Mouse (Mus musculus) cerebellum, postnatal 25 days (tissue): ENCODE results near the gene Paox.
"Not testable (repeated sequence)": the region's sequence is repeated elsewhere in the genome, so short reads cannot be mapped to it uniquely, and the experiment has no call there.

ENCODE experiments used
- DNase-seq, 2 experiments: peaks; one replicate each; pipeline ENCODE4 v3.0.0; 2021; ENCODE audit warnings: mixed read lengths in 2 of 2

Paox gene

DNA sequence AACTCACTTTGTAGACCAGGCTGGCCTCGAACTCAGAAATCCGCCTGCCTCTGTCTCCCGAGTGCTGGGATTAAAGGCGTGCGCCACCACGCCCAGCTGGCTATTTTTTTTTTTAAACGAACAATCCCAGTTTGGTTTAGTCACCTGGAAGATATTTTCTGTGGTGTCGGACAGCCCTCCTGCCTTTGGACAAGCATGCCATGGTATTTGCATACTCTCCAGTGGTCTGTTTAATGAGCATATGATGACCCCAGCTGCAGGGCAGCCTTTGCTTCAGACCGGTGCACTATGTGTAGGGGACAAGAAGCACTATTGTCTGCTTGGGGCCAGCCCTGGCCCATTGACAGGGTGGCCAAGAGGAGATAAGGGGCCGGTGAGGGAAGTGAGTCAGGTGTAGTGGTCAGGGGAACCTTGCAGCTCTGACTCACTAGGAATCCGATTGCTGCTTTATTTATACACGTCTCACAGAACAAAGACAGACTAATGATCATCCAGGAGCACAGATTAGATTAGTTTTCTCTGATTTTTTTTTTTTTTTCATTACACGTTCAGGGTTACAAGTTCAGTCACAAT is 5.8 kb downstream of the Paox start:
- DNase-seq: no peak

DNA sequence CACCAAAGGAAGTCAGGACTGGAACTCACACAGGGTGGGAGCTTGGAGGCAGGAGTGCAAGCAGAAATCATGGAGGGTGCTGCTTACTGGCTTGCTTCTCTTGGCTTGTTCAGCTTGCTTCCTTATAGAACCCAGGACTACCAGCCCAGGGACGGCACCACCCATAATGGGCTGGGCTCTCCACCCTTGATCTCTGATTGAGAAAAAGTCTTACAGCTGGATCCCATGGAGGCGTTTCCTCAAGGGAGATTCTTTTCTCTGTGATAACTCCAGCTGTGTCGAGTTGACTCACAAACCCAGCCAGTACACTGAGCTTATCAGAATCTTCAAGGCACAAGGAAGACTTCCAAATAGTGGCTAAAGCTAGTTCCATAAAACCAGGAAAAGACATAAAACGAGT is 7.2 kb downstream of the Paox start:
- no peak for DNase-seq

DNA sequence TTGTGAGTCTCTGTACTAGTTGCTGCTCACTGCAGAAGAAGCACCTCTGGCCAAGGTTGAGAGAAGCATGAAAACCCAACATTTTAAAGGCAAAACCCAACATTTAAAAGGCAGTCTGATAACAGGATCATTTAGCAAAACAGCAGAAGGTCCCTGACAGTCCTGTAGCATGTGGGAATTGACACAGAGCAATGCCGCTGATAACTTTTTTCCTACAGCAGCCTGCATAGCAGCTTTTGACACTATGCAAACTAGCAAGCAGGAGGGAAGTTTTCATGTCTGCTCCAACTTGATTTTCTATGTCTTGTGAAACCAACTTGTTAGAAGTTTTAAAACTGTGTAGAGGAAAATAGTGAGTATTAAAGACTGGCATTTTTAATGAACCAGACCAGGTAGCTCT is 8.8 kb downstream of the Paox start:
- no peak for DNase-seq

GRCm38 (mm10) chr7:140125278-140126021 is 9.9 kb downstream of the Paox start:
- DNase-seq: peak; percentile 92 to 97

DNA sequence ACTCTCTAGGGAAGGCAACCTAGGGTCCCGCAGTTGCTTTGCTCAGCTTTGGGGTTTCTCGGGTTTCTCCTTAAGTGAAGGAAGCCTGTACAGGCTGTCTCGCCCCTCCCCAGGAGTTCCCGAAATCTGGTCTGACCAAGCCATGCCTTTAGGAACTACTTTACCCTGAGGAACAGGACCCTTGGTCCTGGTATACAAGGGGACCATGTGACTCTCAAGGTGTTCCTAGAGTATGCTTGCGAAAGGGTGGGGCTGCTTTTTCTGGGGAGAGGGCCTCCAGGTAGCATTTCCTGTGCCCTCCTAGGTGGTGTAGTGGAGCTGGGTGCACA is 10.4 kb downstream of the Paox start:
- DNase-seq: no peak

GRCm38 (mm10) chr7:140126934-140127333 is 11.3 kb downstream of the Paox start:
- no peak for DNase-seq

- no peak for DNase-seq
Measured at GRCm38 (mm10) chr7:140127911-140128310, 12.3 kb downstream of the Paox start.

DNA sequence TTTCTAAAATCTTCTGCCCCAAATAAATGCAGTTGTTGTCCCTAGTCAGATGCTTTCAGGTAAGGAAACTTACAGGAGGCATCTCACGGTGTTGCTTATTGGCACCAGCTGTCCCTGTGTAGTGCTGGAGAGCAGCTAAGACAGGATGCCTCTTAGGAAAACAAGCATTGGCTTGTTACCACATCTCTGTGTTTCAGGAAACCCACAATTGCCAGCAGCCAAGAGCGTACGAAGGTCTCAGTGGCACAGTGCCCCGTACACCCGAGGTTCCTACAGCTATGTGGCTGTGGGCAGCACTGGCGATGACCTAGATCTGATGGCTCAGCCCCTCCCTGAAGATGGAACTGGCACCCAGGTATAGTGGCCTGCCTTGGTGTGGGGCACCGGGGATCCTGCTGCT is 16.6 kb downstream of the Paox start:
- DNase-seq: not testable (repeated sequence)

DNA sequence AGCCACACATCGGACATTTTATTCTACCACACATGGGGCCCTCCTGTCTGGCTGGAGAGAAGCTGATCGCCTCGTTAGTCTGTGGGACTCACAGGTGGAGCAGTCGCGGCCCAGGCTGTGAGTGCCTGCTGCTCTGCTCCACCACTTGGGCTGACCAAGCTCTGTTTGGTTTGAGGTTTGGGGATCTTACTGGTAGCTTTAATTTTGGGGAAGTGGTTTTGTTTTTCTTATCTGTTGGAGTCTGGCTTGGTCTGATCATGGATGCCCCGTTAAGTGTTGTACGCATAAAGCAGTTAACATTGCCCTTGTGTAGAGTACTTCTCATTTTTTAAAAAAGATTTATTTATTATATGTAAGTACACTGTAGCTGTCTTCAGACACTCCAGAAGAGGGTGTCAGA is 18.4 kb downstream of the Paox start:
- not testable (repeated sequence) for DNase-seq

- DNase-seq: no peak
Measured at GRCm38 (mm10) chr7:140135106-140135770, 19.6 kb downstream of the Paox start.

- peak; percentile 98 to 99 for DNase-seq
Measured at GRCm38 (mm10) chr7:140137135-140138020, 21.8 kb downstream of the Paox start, which contains the start of gene Mtg1. Mtg1 (plus strand) TSS chr7:140137564.

DNA sequence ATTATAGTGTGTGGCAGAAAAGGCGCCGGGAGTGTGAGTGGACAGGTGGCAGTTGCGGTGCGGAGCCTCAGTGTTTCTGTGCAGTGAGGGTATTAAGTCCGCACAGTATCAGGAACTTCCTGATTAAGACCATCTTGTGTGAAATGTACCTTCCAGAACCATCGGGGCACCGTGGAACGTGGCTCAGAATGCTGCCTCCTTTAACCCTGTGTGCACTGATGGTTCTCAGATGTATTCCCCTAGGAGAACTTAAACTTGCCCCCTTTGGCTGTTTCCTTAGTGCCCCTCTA is 22.4 kb downstream of the Paox start:
- DNase-seq: no peak

DNA sequence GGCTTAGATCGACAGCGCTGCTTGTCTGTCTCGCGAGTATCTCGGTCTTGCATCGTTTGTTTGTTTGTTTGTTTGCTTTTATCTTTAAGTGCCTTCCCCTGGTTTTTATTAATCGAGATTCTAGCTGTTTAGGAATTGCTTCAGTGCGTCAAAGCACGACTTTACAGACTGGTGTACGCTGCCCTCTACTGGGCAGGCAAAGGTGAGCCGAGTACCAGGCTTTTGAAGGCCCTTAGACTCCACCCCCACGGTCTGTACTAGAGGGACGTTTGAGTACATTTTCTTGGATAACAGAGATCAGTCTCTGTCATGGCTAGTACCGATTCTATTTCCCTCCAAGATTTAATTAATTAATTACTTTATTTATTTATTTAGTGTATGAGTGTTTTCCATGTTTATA is 25.8 kb downstream of the Paox start:
- DNase-seq: peak; percentile 72 to 84

DNA sequence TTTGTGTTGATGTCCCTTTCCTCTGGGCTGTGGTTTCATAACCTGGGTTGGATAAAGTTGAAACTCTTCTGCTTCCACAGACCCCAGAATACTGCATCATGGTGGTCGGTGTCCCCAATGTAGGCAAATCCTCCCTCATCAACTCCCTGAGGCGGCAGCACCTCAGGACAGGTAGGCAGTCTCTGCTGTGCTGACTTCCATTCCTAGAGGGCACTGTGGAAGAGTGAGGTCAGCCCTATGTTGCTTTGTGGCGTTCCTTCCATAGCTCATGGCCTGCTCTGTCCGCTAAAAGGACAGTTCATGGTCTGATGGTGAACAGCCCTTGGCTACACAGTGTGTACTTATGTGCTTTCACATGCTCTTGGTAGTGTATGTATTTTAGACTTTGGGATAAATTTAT is 29.0 kb downstream of the Paox start:
- DNase-seq: peak in 1 of 2 experiments; percentile 19

DNA sequence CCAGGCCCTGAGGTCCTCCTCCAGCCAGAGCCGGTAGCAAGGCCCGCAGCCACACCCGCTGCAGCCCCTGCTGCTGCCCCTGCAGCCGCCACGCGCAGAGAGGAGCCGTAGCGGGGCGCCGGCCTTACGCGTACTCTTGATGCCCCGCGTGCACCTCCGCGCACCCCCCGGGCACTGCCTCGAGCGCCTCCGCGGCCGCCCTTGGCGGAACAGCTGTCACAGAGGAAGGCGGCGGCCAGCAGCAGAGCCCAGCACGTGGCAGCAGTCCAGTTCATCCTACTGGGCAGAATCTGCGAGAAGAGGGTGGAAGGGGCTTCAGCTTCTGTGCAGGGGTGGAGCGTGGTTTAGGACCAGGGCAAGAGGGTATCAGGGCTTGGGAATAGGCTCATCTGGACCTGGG is 37.8 kb downstream of the Paox start:
- peak; percentile 75 to 79 for DNase-seq

GRCm38 (mm10) chr7:140153829-140154217 is 38.2 kb downstream of the Paox start:
- DNase-seq: no peak

GRCm38 (mm10) chr7:140154218-140154927 is 38.8 kb downstream of the Paox start, which contains the start of gene Sprn:
Sprn (minus strand) TSS chr7:140154877.
- peak; percentile 82 to 84 for DNase-seq

DNA sequence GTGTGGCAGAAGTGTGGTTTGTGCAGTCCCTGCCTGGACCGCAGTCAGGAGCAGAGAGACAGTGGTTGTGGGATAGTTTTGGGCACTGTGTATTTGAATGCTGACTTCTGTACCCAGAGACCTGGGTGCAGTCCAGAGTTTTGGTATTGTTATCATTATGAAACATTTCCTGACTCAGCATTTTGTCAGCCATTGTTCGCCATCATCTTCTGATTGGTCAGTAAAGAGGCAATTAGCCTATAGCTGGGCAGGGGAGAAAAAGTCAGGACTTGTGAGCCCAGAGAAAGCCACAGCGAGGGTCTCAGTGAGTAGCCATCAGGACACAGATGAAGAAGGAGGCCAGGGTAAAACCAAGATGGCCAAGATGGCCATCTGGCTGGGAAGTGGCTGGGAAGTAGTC is 44.8 kb downstream of the Paox start:
- DNase-seq: no peak

GRCm38 (mm10) chr7:140164664-140165063 is 49.1 kb downstream of the Paox start, which contains the start of gene Olfr522:
Olfr522 (minus strand) TSS chr7:140164764.
- no peak for DNase-seq

GRCm38 (mm10) chr7:140167950-140168349 is 52.4 kb downstream of the Paox start:
- DNase-seq: no peak

GRCm38 (mm10) chr7:140169386-140169785 is 53.8 kb downstream of the Paox start:
- DNase-seq: no peak

- DNase-seq: no peak
Measured at GRCm38 (mm10) chr7:140170863-140171262, 55.3 kb downstream of the Paox start.

DNA sequence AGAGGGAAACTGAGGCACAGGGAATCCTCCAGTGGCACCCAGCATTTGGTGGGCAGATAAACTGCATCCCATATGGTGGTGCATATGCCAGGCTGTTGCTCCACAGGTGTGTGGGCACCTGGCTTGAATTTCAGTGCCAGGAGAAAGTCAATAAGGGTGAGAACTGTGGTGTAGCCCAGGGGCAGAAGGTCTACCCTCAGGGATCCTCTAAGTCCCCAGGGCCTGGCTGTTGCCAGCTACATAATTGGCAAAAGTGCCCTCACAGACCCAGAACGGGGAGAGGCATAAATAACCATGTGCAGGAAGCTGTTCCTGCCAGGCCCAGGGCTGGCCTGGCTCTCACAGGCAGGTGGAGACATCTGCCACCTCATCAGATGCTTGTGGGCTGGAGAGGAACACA is 57.3 kb downstream of the Paox start, which contains the start of gene Olfr523:
TSS of gene Olfr523 (plus strand) at position 282 of the 400 bp plus-strand sequence.
- DNase-seq: peak; percentile 57 to 63
